Mouse (Mus musculus) bone marrow macrophage, adult 2 months (primary cell): ENCODE results near the gene Clip2.

Experiments used
- CTCF ChIP-seq: IDR thresholded peaks from 2 replicates; pipeline ENCODE4 v1.5.1; 2012; ENCODE audit warnings: low read depth, mild to moderate bottlenecking, low read length, moderate library complexity
- POLR2A ChIP-seq: IDR thresholded peaks from 2 replicates; pipeline ENCODE4 v1.6.1; 2012; ENCODE audit warnings: mild to moderate bottlenecking, low read depth, low read length, borderline replicate concordance

GRCm38 (mm10) chr5:134548306-134548705, 3.9 kb downstream of the Clip2 start:
- TF ChIP-seq CTCF (no peak), POLR2A (no peak)
